Mouse (Mus musculus) intestine, embryonic 14.5 days (tissue): ENCODE data around the gene Ccdc34. TPM values are rescaled to one million over a fixed set of nuclear protein-coding genes. Genes with fewer than 3 reads are reported as not detected.

ENCODE experiments used
- ATAC-seq: fragments of 200-750 bp; cut with Nextera tagmentation; replicated peaks from 2 replicates; pipeline ENCODE4 v1.8.0; 2017; ENCODE audit warnings: low read depth, moderate number of reproducible peaks, moderate TSS enrichment, moderate library complexity; ENCODE audit not compliant: low FRiP score, low TSS enrichment
- DNase-seq: peaks from one replicate; pipeline ENCODE4 v3.0.0-alpha.2; 2018; ENCODE audit warnings: low spot score
- H3K27ac ChIP-seq: fragments of 300-500 bp; sonication (generic); 2 replicates; pipeline ENCODE4 v1.5.1; 2014; ENCODE audit warnings: low read depth, mild to moderate bottlenecking, control low read depth
- H3K27me3 ChIP-seq: fragments of 300-500 bp; sonication (generic); replicated peaks from 2 replicates; pipeline ENCODE4 v1.6.1; 2014; ENCODE audit warnings: low read length, control low read depth; ENCODE audit not compliant: control insufficient read depth, insufficient read depth
- H3K36me3 ChIP-seq: fragments of 300-500 bp; sonication (generic); 2 replicates; pipeline ENCODE4 v1.6.1; 2014; ENCODE audit warnings: low read length, control low read depth; ENCODE audit not compliant: control insufficient read depth, insufficient read depth
- H3K4me1 ChIP-seq: fragments of 300-500 bp; sonication (generic); replicated peaks from 2 replicates; pipeline ENCODE4 v1.6.1; 2014; ENCODE audit warnings: low read length, control low read depth, mixed read lengths; ENCODE audit not compliant: control insufficient read depth, insufficient read depth
- H3K4me2 ChIP-seq: fragments of 300-500 bp; sonication (generic); 2 replicates; pipeline ENCODE4 v1.6.1; 2014; ENCODE audit warnings: low read length
- H3K4me3 ChIP-seq: fragments of 300-500 bp; sonication (generic); 2 replicates; pipeline ENCODE4 v1.5.1; 2014; ENCODE audit warnings: low read depth, low read length, control low read depth, mixed read lengths
- H3K9ac ChIP-seq: fragments of 300-500 bp; sonication (generic); 2 replicates; pipeline ENCODE4 v1.6.1; 2014; ENCODE audit warnings: mild to moderate bottlenecking, low read length
- H3K9me3 ChIP-seq: fragments of 300-500 bp; sonication (generic); 2 replicates; pipeline ENCODE4 v1.6.1; 2016; ENCODE audit warnings: low read length, control low read depth; ENCODE audit not compliant: control insufficient read depth
- WGBS: fragments of 180-500 bp; shearing (Covaris S2); extraction: QIAGEN DNeasy Blood & Tissue Kit; methylation state at CpG from one replicate; pipeline ENCODE4 v1.1.7; 2014; 5-methylcytosine and 5-hydroxymethylcytosine counted together
- polyA plus RNA-seq: library from polyadenylated mRNA; unstranded; fragments of >200 nt; fragmentation: Nextera tagmentation; extraction: Ambion mirVana; gene quantifications from 2 replicates; pipeline ENCODE4 v1.2.1, GENCODE M21; 2014

The Ccdc34 gene
- polyA plus RNA-seq = 54.7 and 58.7 TPM in 2 replicates

DNA sequence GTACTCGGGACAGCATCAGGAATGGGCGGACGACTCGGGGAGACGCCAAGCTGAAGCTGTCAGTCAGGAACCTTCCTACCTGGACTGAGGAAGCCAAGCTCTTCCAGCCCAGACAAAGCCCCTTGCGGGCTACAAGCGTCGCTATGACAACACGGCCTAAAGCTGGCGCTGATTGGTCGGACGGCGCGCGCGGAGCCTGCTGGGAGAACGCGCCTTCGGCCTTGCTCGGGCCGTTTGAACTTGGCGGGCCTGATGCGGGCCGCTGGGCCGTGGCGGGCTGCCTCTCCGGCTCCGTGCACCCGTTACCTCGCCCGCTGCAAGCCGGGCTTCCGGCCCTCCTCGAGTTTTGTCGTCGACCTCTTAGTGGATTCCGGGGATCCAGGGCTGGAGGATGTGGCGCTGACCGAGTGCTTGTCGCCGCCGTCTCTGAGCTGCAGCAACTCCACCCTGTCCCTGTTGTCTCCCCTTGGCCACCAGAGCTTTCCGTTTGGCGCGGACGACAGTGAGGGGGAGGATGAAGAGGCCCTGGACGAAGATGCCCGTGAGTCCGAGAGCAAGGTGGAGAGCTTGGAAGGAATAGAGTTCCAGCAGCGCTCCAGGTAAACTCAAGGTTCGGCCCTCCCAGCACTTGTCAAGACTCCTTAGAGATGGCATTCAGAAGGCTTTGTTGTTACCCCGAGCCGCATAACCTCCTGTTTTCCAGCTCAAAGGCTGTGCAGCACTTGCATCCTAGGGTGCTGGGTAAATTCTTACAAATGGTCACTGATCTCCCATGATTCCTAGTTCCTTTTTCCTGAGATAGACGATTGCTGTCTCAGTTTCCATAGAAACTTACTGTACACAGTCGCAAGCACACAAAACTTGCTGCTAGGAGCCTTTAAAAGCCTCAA lies at the start of gene Ccdc34:
Gene Ccdc34 (plus strand): TSS at position 202 of the 890 bp plus-strand sequence.
- DNase-seq (peak; percentile 93), ATAC-seq (peak; percentile 98)
- Histone ChIP-seq H3K4me1 (peaks cover 4% of the 10 kb centered on the region; the same call in 1 of the 2 replicates), H3K36me3 (peaks cover 27% of the 10 kb centered on the region), H3K27me3 (no peaks in the 10 kb centered on the region), H3K4me2 (peak within 1 kb of the TSS; percentile 83), H3K9me3 (no peaks in the 10 kb centered on the region), H3K27ac (peak within 1 kb of the TSS; percentile 90), H3K9ac (peak within 1 kb of the TSS; percentile 94), H3K4me3 (peak within 1 kb of the TSS; percentile 78)
- WGBS = 0% methylated on average over 55 of the region's 55 CpGs

DNA sequence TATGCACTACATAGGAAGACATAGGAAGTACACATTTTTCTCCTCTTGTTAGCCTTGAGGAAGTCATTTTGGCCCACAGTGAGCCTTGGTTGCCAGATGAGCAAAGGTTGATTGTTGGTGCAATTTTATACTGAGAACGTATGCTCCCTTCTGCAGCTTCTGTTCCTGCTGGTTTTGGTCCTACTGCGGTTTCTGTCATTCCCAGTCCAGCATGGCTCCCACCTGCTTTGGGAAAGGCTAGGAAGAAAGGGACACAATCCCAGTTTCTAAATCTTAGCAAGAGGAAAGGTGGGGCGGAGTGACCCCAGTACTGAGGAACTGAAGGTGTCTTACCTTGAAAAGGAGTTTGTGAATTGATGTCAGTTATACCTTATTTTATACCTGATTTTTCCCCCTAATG lies 48.2 kb upstream of the Ccdc34 start:
- 78% methylated on average over 3 of the region's 3 CpGs for WGBS
- Histone ChIP-seq H3K36me3 (no peaks in the 10 kb centered on the region), H3K27ac (no peak overlapping the region), H3K4me2 (no peak overlapping the region), H3K27me3 (no peaks in the 10 kb centered on the region), H3K9me3 (no peaks in the 10 kb centered on the region), H3K4me3 (no peak overlapping the region), H3K4me1 (peaks cover 8% of the 10 kb centered on the region; the same call in 1 of the 2 replicates), H3K9ac (no peak overlapping the region)
- no peak for ATAC-seq
- no peak for DNase-seq

DNA sequence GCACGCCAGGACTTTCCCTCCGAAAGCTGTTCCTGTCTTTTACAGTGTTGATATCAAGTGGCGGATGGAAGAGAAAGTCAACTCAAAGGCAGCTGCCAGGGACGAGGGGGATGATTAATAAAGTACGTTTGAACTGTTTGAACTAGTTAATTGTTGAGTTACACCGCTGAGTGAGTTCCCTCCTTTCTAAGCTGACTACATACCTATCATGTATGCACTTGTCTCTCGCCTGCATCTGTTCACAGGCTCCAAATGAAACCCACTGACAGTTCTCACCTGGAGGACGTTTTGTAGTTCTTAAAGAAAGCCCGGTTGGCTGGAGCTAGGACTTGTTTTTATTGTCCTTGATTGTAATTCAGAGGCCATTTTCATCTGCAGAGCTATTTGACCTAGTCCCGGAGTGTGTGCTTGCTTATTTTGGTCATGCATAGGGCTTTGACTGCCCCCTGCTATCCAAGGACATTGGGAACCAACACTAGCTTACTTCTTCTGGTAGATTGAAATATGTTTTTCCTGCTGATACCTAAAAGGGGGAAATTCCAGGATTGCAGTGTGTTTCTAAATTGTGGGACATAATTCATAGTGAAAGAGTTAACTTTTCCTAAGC lies 47.6 kb upstream of the Ccdc34 start:
- ATAC-seq (no peak), DNase-seq (no peak)
- WGBS = 54% methylated on average over 10 of the region's 10 CpGs
- no peak overlapping the region for H3K4me3 ChIP-seq
- no peak overlapping the region for H3K9ac ChIP-seq
- no peak overlapping the region for H3K27ac ChIP-seq
- H3K9me3 ChIP-seq = no peaks in the 10 kb centered on the region
- H3K4me2 ChIP-seq = no peak overlapping the region
- H3K4me1 ChIP-seq = peaks cover 8% of the 10 kb centered on the region; the same call in 1 of the 2 replicates
- H3K36me3 ChIP-seq = no peaks in the 10 kb centered on the region
- H3K27me3 ChIP-seq = no peaks in the 10 kb centered on the region

DNA sequence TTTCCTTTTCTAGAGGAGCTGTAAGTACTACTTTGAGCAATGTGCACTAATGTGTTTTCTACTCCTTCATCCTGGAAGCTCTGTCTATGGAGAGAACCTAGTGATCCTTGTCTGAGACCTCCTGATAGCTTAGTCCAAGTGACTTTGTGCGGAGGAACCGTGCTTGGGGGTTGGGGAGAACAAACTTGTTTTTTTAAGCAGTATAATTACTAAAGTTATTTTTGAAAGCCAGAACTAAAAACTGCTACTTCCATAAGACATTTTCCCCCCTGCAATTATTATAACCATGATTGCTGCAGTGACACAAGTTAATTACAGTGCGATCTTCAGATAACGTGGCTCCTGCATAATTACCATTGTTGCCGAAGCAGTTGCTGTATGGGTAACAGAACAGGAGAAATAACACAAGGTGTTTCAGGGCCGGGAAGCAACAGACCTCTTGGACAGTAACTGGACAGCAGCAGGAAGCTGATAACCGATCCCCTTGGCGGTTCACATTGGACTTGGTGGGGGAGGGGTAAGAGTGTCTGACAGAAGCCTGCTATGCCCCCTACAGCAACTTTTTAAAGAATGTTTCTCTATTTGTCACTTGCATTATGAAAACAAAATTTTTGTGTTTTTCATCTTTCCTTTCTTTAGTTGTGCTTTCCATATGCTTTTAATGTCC lies 46.7 kb upstream of the Ccdc34 start:
- H3K4me1 ChIP-seq = peaks cover 8% of the 10 kb centered on the region; the same call in 1 of the 2 replicates
- H3K4me3 ChIP-seq = no peak overlapping the region
- H3K4me2 ChIP-seq = no peak overlapping the region
- ATAC-seq (no peak), DNase-seq (no peak)
- H3K9ac ChIP-seq = no peak overlapping the region
- H3K27ac ChIP-seq = no peak overlapping the region
- no peaks in the 10 kb centered on the region for H3K27me3 ChIP-seq
- no peaks in the 10 kb centered on the region for H3K36me3 ChIP-seq
- no peaks in the 10 kb centered on the region for H3K9me3 ChIP-seq
- WGBS = 60% methylated on average over 8 of the region's 8 CpGs

DNA sequence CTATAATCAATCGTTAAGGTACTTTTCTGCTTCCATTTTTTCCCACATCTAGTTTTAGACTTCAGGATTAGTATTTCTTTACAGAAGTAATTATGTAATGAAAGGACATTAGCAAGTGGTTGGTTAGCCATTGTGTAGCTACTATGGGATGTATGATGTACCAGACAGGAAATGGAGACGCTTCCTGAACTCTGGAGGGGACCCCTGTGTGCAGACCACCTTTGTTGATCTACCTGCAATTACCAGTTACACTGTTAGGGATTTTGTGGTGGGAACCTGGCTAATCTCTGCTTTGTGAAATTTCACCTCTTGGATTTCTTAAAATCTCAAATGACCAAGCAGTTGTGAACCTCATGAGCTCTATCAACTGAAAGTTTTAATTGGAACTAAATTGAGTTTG lies 45.3 kb upstream of the Ccdc34 start:
- H3K27me3 ChIP-seq = no peaks in the 10 kb centered on the region
- no peaks in the 10 kb centered on the region for H3K36me3 ChIP-seq
- DNase-seq = no peak
- H3K27ac ChIP-seq = no peak overlapping the region
- ATAC-seq = no peak
- H3K4me3 ChIP-seq = no peak overlapping the region
- H3K4me2 ChIP-seq = no peak overlapping the region
- WGBS = 92% methylated on average over 2 of the region's 2 CpGs
- no peaks in the 10 kb centered on the region for H3K9me3 ChIP-seq
- H3K9ac ChIP-seq = no peak overlapping the region
- peaks cover 8% of the 10 kb centered on the region; the same call in 1 of the 2 replicates for H3K4me1 ChIP-seq

DNA sequence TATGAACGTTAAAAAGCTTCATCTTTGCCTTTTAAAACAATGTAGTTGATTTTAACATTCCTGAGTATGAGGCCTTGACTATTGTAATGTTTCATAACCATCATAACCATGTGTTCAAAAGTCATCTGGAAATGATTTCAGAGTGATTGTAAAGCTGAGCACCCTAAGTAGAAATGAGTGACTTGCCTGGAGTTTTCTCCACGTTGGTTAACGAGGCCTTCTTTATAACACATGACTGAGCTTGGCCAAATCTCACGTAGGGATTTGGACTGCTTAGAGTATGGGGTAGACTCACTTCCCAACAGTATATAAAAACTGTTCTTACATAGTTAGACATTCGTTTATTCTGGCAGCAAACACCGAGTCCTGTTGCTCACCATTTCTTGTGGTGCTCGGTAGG lies 44.7 kb upstream of the Ccdc34 start:
- Histone ChIP-seq H3K4me1 (peaks cover 8% of the 10 kb centered on the region; the same call in 1 of the 2 replicates), H3K27me3 (no peaks in the 10 kb centered on the region), H3K36me3 (no peaks in the 10 kb centered on the region), H3K4me2 (no peak overlapping the region), H3K27ac (no peak overlapping the region), H3K4me3 (no peak overlapping the region), H3K9me3 (no peaks in the 10 kb centered on the region), H3K9ac (no peak overlapping the region)
- no peak for ATAC-seq
- 77% methylated on average over 7 of the region's 7 CpGs for WGBS
- DNase-seq = no peak

DNA sequence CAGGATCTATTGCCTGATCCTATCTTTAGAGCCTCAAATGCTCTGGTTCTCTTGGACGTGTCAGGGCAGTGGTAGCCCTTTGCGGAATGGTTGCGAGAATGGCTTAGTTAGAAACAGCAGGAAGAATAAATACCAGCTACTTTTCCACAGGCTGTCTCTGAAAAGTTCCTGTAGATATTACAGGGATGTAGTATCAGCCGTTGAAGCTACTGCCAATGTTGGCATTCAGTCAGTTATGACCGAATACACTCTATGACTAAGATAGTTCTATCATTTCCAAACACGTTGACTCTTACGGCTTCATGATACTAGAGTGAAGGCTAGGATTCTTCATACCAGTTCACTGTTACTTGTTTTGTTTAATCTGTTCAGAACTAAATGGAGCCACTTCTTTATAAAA lies 42.8 kb upstream of the Ccdc34 start:
- H3K4me2 ChIP-seq = no peak overlapping the region
- DNase-seq (no peak), ATAC-seq (no peak)
- no peak overlapping the region for H3K4me3 ChIP-seq
- no peak overlapping the region for H3K9ac ChIP-seq
- no peaks in the 10 kb centered on the region for H3K27me3 ChIP-seq
- WGBS = 94% methylated on average over 7 of the region's 7 CpGs
- H3K27ac ChIP-seq = no peak overlapping the region
- H3K36me3 ChIP-seq = no peaks in the 10 kb centered on the region
- H3K4me1 ChIP-seq = 0 out of 2 replicates have a peak, but pooled peaks cover 2% of the 10 kb centered on the region
- H3K9me3 ChIP-seq = no peaks in the 10 kb centered on the region

DNA sequence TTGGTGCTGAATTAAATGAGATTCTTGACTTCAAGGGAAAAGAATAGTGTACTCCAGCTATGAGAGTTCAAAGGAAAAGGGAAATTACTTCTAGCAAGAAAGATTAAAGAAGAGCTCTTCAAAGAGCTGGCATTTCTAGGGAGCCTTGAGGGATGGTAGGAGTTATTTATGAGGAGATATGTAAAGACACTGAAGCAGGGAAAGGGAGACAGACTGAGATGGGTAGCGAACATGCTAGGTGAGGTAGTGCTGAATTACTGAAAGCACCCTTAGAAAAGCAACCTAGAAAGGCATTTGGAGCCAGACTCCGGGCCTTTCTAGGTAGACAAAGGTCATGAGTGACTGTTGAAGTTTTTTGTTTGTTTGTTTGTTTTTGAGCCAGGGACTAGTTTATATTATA lies 41.4 kb upstream of the Ccdc34 start:
- ATAC-seq (no peak), DNase-seq (no peak)
- no peaks in the 10 kb centered on the region for H3K27me3 ChIP-seq
- H3K4me2 ChIP-seq = no peak overlapping the region
- no peaks in the 10 kb centered on the region for H3K36me3 ChIP-seq
- no peak overlapping the region for H3K4me3 ChIP-seq
- WGBS = 89% methylated on average over 2 of the region's 2 CpGs
- no peak overlapping the region for H3K27ac ChIP-seq
- H3K4me1 ChIP-seq = no peaks in the 10 kb centered on the region
- no peaks in the 10 kb centered on the region for H3K9me3 ChIP-seq
- H3K9ac ChIP-seq = no peak overlapping the region
